Mouse (Mus musculus) hindbrain, embryonic 11.5 days (tissue): Measurements from ENCODE around the gene Ksr1. TPM values are rescaled to one million over a fixed set of nuclear protein-coding genes. Genes with fewer than 3 reads are reported as not detected.

Experiments used
- ATAC-seq: fragments of 200-750 bp; cut with Nextera tagmentation; 2 replicates; pipeline ENCODE4 v1.8.0; 2017; ENCODE audit warnings: mild to moderate bottlenecking, moderate TSS enrichment, moderate library complexity; ENCODE audit not compliant: low FRiP score
- DNase-seq: peaks from one replicate; pipeline ENCODE4 v3.0.0-alpha.2; 2015; ENCODE audit warnings: low spot score
- H3K27ac ChIP-seq: fragments of 300-500 bp; sonication (generic); 2 replicates; pipeline ENCODE4 v1.5.1; 2014; ENCODE audit warnings: mild to moderate bottlenecking, low read depth, low read length
- H3K27me3 ChIP-seq: fragments of 300-500 bp; sonication (generic); 2 replicates; pipeline ENCODE4 v1.6.1; 2014; ENCODE audit warnings: mild to moderate bottlenecking, low read length, moderate library complexity, mixed read lengths; ENCODE audit not compliant: control insufficient read depth, insufficient read depth
- H3K36me3 ChIP-seq: fragments of 300-500 bp; sonication (generic); 2 replicates; pipeline ENCODE4 v1.6.1; 2014; ENCODE audit warnings: mild to moderate bottlenecking, low read length, moderate library complexity, mixed read lengths; ENCODE audit not compliant: control insufficient read depth, insufficient read depth
- H3K4me1 ChIP-seq: fragments of 300-500 bp; sonication (generic); replicated peaks from 2 replicates; pipeline ENCODE4 v1.6.1; 2014; ENCODE audit warnings: low read length, mixed read lengths; ENCODE audit not compliant: control insufficient read depth, insufficient read depth
- H3K4me2 ChIP-seq: fragments of 300-500 bp; sonication (generic); replicated peaks from 2 replicates; pipeline ENCODE4 v1.6.1; 2014; ENCODE audit warnings: mild to moderate bottlenecking, low read depth, low read length
- H3K4me3 ChIP-seq: fragments of 300-500 bp; sonication (generic); 2 replicates; pipeline ENCODE4 v1.5.1; 2014; ENCODE audit warnings: low read depth, low read length
- H3K9ac ChIP-seq: fragments of 300-500 bp; sonication (generic); 2 replicates; pipeline ENCODE4 v1.6.1; 2014; ENCODE audit warnings: low read depth, low read length
- H3K9me3 ChIP-seq: fragments of 300-500 bp; sonication (generic); 2 replicates; pipeline ENCODE4 v1.6.1; 2016; ENCODE audit warnings: low read length; ENCODE audit not compliant: control insufficient read depth
- WGBS: fragments of 180-500 bp; shearing (Covaris S2); extraction: QIAGEN DNeasy Blood & Tissue Kit; methylation state at CpG from one replicate; pipeline ENCODE4 v1.1.7; 2014; 5-methylcytosine and 5-hydroxymethylcytosine counted together
- polyA plus RNA-seq: library from polyadenylated mRNA; unstranded; fragments of >200 nt; fragmentation: Nextera tagmentation; extraction: Ambion mirVana; gene quantifications from 2 replicates; pipeline ENCODE4 v1.2.1, GENCODE M21; 2014

The Ksr1 gene
- polyA plus RNA-seq, 1 experiment from 2014 or later, result 3.9 TPM

DNA sequence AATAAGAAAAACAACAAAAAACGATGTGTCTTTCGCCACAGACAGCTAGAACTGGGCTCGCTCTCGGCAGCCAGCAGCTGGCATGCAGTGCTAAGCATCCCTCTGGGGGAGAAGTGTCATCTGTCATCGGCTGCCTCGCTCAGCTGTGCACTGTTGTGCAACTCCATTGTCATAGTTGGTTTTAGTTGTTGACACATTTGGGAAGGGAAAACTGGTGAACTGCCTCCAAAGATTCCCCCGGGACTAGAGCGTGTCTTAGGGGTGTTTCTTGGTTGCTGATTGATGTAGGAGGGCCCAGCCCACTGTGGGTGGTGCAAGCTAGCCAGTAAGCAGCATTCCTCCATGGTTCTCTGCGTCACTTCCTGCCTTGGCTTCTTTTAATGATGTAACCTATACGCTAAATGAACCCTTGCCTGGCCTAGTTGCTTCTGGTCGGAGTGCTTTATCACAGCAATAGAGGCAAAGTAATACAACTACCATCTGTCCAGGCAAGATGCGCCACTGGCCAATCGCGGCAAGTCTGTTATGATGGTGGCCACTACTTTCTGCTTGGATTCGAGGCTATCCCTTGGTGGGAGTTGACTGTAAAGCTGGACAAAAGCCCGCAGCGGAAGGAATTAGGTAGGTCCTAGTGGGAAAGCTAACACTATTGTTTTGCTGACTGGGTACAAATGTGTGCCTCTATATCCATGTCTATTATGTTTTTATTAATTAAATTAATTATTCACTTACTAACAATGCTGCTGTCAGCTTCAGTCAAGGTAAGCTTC is 172.6 kb downstream of the Ksr1 start:
- no peak overlapping the region for H3K4me3 ChIP-seq
- H3K4me1 ChIP-seq, result no peaks in the 10 kb centered on the region
- DNase-seq, result peak; percentile 59
- 0 out of 2 replicates have a peak overlapping the region, but pooled peaks have one; percentile 17 for H3K4me2 ChIP-seq
- H3K36me3 ChIP-seq, result no peaks in the 10 kb centered on the region
- H3K9me3 ChIP-seq, result no peaks in the 10 kb centered on the region
- WGBS, result 61% methylated on average over 17 of the region's 17 CpGs
- 0 out of 2 replicates have a peak, but pooled peaks have one; percentile 30 for ATAC-seq
- no peak overlapping the region for H3K9ac ChIP-seq
- no peaks in the 10 kb centered on the region for H3K27me3 ChIP-seq
- peak overlapping the region; percentile 61 for H3K27ac ChIP-seq

DNA sequence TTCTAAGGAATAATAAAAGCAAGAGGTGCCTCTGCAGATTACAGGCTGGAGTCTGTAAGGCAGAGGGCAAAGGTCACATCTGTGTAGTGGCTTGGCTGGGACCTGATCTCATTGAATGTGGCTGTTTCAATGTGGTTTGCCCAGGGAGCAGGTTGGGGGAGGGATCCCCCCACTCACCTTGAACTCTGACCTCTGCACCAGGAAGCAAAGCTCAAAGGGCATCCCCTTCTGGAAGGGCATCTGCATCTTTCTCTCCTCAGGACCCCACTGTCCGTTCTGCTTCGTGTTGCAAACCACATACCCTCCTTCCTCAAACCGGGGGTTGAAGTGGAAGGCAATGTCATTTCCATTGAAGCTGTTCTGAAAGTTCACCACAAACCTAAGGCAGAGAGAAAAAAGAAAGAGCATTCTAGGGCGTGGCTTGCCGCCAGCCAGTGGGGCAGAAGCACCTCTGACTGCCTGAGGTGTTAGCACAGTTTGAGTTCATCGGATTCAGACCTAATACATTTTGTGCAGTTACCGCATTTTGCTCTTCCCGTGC is 173.3 kb downstream of the Ksr1 start:
- no peak; the same call in 1 of the 2 replicates for ATAC-seq
- H3K27me3 ChIP-seq, result no peaks in the 10 kb centered on the region
- no peak overlapping the region for H3K9ac ChIP-seq
- peak overlapping the region; percentile 61 for H3K27ac ChIP-seq
- H3K4me1 ChIP-seq, result no peaks in the 10 kb centered on the region
- peak; percentile 43 for DNase-seq
- H3K4me2 ChIP-seq, result 0 out of 2 replicates have a peak overlapping the region, but pooled peaks have one; percentile 17
- H3K9me3 ChIP-seq, result no peaks in the 10 kb centered on the region
- no peaks in the 10 kb centered on the region for H3K36me3 ChIP-seq
- 57% methylated on average over 8 of the region's 8 CpGs for WGBS
- no peak overlapping the region for H3K4me3 ChIP-seq

DNA sequence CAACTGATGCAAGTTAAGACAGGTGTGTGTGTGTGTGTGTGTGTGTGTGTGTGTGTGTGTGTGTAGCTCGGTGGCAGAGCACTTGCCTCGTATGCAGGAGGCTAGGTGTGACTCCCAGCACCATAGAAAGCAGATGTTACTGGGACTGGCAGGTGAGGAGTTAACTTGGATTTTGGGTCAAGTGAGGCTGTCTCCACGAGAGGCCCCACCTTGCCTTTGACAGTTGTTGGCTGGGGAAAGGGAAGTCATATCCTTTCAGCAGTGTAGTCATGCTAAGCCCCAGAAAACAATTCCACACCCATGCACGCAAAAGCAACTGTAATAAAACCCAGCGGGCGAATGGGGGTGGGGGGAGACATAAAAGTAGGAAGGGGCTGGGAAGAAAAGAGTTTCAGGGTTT is 173.9 kb downstream of the Ksr1 start:
- no peak overlapping the region for H3K4me2 ChIP-seq
- H3K27me3 ChIP-seq, result no peaks in the 10 kb centered on the region
- H3K36me3 ChIP-seq, result no peaks in the 10 kb centered on the region
- DNase-seq (no peak), ATAC-seq (no peak)
- H3K27ac ChIP-seq, result no peak overlapping the region
- no peaks in the 10 kb centered on the region for H3K9me3 ChIP-seq
- 49% methylated on average over 6 of the region's 6 CpGs for WGBS
- H3K4me3 ChIP-seq, result no peak overlapping the region
- no peaks in the 10 kb centered on the region for H3K4me1 ChIP-seq
- no peak overlapping the region for H3K9ac ChIP-seq

DNA sequence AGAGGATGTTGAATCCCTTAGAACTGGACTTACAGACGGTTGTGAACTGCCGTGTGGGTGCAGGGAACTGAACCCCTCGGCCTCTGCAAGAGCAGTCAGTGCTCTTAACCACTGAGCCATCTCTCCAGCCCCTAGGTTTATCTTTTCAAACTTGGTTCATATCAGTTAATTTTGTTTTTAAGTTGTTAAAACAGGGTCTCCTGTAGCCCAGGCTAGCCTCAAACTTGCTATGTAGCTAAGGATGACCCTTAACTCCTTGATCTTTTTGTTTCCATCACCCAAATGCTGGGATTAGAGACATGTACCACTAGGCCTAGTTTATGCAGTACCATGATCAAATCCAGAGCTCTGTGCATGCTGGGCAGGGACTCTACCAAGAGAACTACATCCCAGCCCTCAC is 174.5 kb downstream of the Ksr1 start:
- Histone ChIP-seq H3K4me2 (no peak overlapping the region), H3K36me3 (no peaks in the 10 kb centered on the region), H3K4me1 (no peaks in the 10 kb centered on the region), H3K9me3 (no peaks in the 10 kb centered on the region), H3K27me3 (no peaks in the 10 kb centered on the region), H3K9ac (no peak overlapping the region), H3K4me3 (no peak overlapping the region), H3K27ac (no peak overlapping the region)
- no peak for DNase-seq
- WGBS, result 93% methylated on average over 3 of the region's 3 CpGs
- ATAC-seq, result no peak

DNA sequence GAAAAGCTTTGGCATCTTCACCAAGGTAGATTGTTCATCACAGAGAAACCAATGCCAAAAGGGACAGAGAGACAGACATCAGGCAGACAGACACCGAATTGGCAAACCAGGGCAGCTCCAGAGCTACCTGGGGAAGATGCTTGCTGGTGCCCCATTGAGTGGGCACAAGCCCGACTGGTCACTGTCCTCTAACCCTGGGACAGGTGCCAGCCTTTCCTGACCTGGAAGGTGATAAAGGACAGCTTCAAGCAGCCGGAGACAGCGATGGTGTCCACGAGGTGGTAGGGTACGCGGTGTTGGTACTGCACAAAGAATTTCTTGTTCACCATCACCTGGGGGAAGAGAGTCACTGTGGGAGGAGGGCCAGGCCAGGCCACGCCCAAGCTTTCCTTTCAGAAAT is 175.1 kb downstream of the Ksr1 start:
- no peak for ATAC-seq
- Histone ChIP-seq H3K9ac (no peak overlapping the region), H3K4me2 (no peak overlapping the region), H3K27me3 (no peaks in the 10 kb centered on the region), H3K9me3 (no peaks in the 10 kb centered on the region), H3K4me1 (no peaks in the 10 kb centered on the region), H3K27ac (no peak overlapping the region), H3K4me3 (no peak overlapping the region), H3K36me3 (no peaks in the 10 kb centered on the region)
- no peak for DNase-seq
- 90% methylated on average over 8 of the region's 8 CpGs for WGBS

- no peak for ATAC-seq
- Histone ChIP-seq H3K4me1 (no peaks in the 10 kb centered on the region), H3K27ac (no peak overlapping the region), H3K27me3 (no peaks in the 10 kb centered on the region), H3K36me3 (no peaks in the 10 kb centered on the region), H3K4me2 (no peak overlapping the region), H3K4me3 (no peak overlapping the region), H3K9ac (no peak overlapping the region), H3K9me3 (no peaks in the 10 kb centered on the region)
- no peak for DNase-seq
- 80% methylated on average over 4 of the region's 4 CpGs for WGBS
These were observed 178.1 kb downstream of the Ksr1 start for GRCm38 (mm10) chr11:78968121-78968520.

- DNase-seq (peak; percentile 69), ATAC-seq (no peak)
- Histone ChIP-seq H3K36me3 (no peaks in the 10 kb centered on the region), H3K4me1 (no peaks in the 10 kb centered on the region), H3K4me3 (no peak overlapping the region), H3K27ac (no peak overlapping the region), H3K9me3 (no peaks in the 10 kb centered on the region), H3K4me2 (no peak overlapping the region), H3K27me3 (no peaks in the 10 kb centered on the region), H3K9ac (no peak overlapping the region)
- 29% methylated on average over 4 of the region's 4 CpGs for WGBS
These were observed 178.8 kb downstream of the Ksr1 start for GRCm38 (mm10) chr11:78967371-78967770.
